Mouse (Mus musculus) MEL (cell line): ENCODE measurements around the gene Rtf1.

Experiments
- BHLHE40 ChIP-seq: IDR thresholded peaks from 2 replicates; pipeline ENCODE4 v1.6.1; 2012; ENCODE audit warnings: low read depth, mild to moderate bottlenecking, inconsistent platforms, low read length, improper control_type of control experiment, borderline replicate concordance
- CHD1 ChIP-seq: IDR thresholded peaks from 2 replicates; pipeline ENCODE4 v1.6.1; 2012; ENCODE audit warnings: low read depth, mild to moderate bottlenecking, inconsistent platforms, low read length, improper control_type of control experiment
- CHD2 ChIP-seq: IDR thresholded peaks from 2 replicates; pipeline ENCODE4 v1.6.1; 2011; ENCODE audit warnings: low read length, improper control_type of control experiment
- CTCF ChIP-seq, 3 experiments: IDR thresholded peaks in 2 of 3; conservative IDR thresholded peaks in 1 of 3; 2 replicates each; pipeline ENCODE4 v1.5.1; 2011 to 2012; ENCODE audit warnings: low read length in 3 of 3, low read depth in 2 of 3, mild to moderate bottlenecking in 2 of 3, improper control_type of control experiment in 1 of 3, inconsistent platforms in 1 of 3, mixed read lengths in 1 of 3, moderate library complexity in 1 of 3; ENCODE audit not compliant: control insufficient read depth in 1 of 3, insufficient read depth in 1 of 3, poor library complexity in 1 of 3, severe bottlenecking in 1 of 3
- ETS1 ChIP-seq: IDR thresholded peaks from 2 replicates; pipeline ENCODE4 v1.6.1; 2012; ENCODE audit warnings: low read depth, mild to moderate bottlenecking, inconsistent platforms, low read length, improper control_type of control experiment, moderate library complexity
- MEF2A ChIP-seq: IDR thresholded peaks from 2 replicates; pipeline ENCODE4 v1.6.1; 2014; ENCODE audit warnings: low read depth, mild to moderate bottlenecking, inconsistent platforms, low read length, improper control_type of control experiment; ENCODE audit not compliant: poor library complexity, insufficient replicate concordance, severe bottlenecking; ENCODE audit errors: extremely low read depth
- MYB ChIP-seq: IDR thresholded peaks from 2 replicates; pipeline ENCODE4 v1.6.1; 2011; ENCODE audit warnings: mild to moderate bottlenecking, low read depth, low read length, improper control_type of control experiment
- POLR2A ChIP-seq, 2 experiments: IDR thresholded peaks; 2 replicates each; pipeline ENCODE4 v1.6.1; 2011 to 2012; ENCODE audit warnings: low read length in 2 of 2, mild to moderate bottlenecking in 2 of 2, control low read depth in 1 of 2, improper control_type of control experiment in 1 of 2, low read depth in 1 of 2, moderate library complexity in 1 of 2; ENCODE audit not compliant: control insufficient read depth in 1 of 2, insufficient read depth in 1 of 2, poor library complexity in 1 of 2
- TAL1 ChIP-seq: IDR thresholded peaks from 2 replicates; pipeline ENCODE4 v1.6.1; 2012; ENCODE audit warnings: mild to moderate bottlenecking, inconsistent platforms, low read length, moderate library complexity, mixed read lengths
- UBTF ChIP-seq: IDR thresholded peaks from 2 replicates; pipeline ENCODE4 v1.6.1; 2012; ENCODE audit warnings: low read depth, mild to moderate bottlenecking, inconsistent platforms, low read length, improper control_type of control experiment, moderate library complexity, borderline replicate concordance; ENCODE audit not compliant: insufficient read depth
- USF1 ChIP-seq: IDR thresholded peaks from 2 replicates; pipeline ENCODE4 v1.6.1; 2014; ENCODE audit warnings: low read depth, mild to moderate bottlenecking, inconsistent platforms, low read length, improper control_type of control experiment, moderate library complexity
- USF2 ChIP-seq, 2 experiments: IDR thresholded peaks; 2 replicates each; pipeline ENCODE4 v1.6.1; 2011 to 2012; ENCODE audit warnings: improper control_type of control experiment in 2 of 2, low read length in 2 of 2, borderline replicate concordance in 1 of 2, inconsistent platforms in 1 of 2, low read depth in 1 of 2, mild to moderate bottlenecking in 1 of 2; ENCODE audit not compliant: insufficient read depth in 1 of 2

DNA sequence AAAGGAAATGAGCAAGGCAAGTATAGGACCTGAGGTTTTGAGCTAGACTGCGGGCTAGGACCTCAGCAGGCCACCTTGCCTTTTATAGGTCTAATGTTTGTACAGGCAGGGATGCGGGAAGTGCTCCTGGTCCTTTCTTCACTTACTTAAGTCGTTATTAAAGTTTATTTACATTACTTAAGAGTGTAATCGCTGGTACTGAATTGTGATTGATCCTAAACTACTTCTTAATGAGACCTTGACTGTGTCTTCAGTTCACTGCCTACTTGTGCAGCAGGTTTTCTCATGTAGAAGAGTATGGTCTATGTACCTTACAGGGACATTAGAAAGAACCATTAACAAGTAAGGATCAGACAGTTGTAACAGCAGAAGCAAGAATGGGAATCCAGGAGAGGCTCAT is 55.9 kb downstream of the Rtf1 start:
- TF ChIP-seq USF2 (IDR thresholded peaks at IDR 0.05; ENCODE audit: borderline replicate concordance in 1 of 2, insufficient read depth in 1 of 2, low read depth in 1 of 2, low read length in 2 of 2) (no peak), CTCF (IDR thresholded peaks at IDR 0.05 in 2 of 3, conservative IDR thresholded peaks at IDR 0.05 in 1 of 3; ENCODE audit: control insufficient read depth in 1 of 3, insufficient read depth in 1 of 3, low read depth in 2 of 3, low read length in 3 of 3, poor library complexity in 1 of 3, severe bottlenecking in 1 of 3) (no peak), POLR2A (IDR thresholded peaks at IDR 0.05; ENCODE audit: control insufficient read depth in 1 of 2, insufficient read depth in 1 of 2, low read depth in 1 of 2, low read length in 2 of 2, poor library complexity in 1 of 2) (no peak), CHD2 (no peak), ETS1 (no peak), MEF2A (no peak), MYB (no peak), CHD1 (no peak), UBTF (no peak), USF1 (no peak), TAL1 (no peak), BHLHE40 (no peak)
